Mouse (Mus musculus): ENCODE data around the gene Lyrm4. TPM values are rescaled to one million over a fixed set of nuclear protein-coding genes. Genes with fewer than 3 reads are reported as not detected.
A peak's percentile ranks its signal among the peaks of the same experiment; 100 is the strongest.
"Not testable (repeated sequence)": the region's sequence is repeated elsewhere in the genome, so short reads cannot be mapped to it uniquely, and the experiment has no call there.

Gene Lyrm4
- polyA plus RNA-seq, 1 experiment from 2014 or later = 16.9 TPM

- WGBS = 53% methylated on average over 2 of the region's 2 CpGs
- H3K36me3 ChIP-seq (ENCODE audit: control insufficient read depth, insufficient read depth) = no peaks in the 10 kb centered on the region
- no peak overlapping the region for H3K9ac ChIP-seq (ENCODE audit: low read depth, low read length)
Measured at GRCm38 (mm10) chr13:36009981-36010380, 107.3 kb downstream of the Lyrm4 start.

GRCm38 (mm10) chr13:36000798-36001197 is 116.5 kb downstream of the Lyrm4 start:
- ATAC-seq = no peak
- no peaks in the 10 kb centered on the region for H3K36me3 ChIP-seq (ENCODE audit: control insufficient read depth, insufficient read depth)
- no peak overlapping the region for H3K4me2 ChIP-seq (replicated peaks; ENCODE audit: low read depth)
- no peak overlapping the region for H3K4me3 ChIP-seq (ENCODE audit: low read depth, low read length)
- TF ChIP-seq CTCF (IDR thresholded peaks at IDR 0.05; ENCODE audit: low read depth) = no peak
- no peaks in the 10 kb centered on the region for H3K27me3 ChIP-seq (replicated peaks; ENCODE audit: control insufficient read depth, insufficient read depth, low read length)
- no peak overlapping the region for H3K9ac ChIP-seq (ENCODE audit: low read depth, low read length)
- H3K9me3 ChIP-seq (ENCODE audit: control insufficient read depth) = no peaks in the 10 kb centered on the region
- no peaks in the 10 kb centered on the region for H3K4me1 ChIP-seq (replicated peaks; ENCODE audit: control insufficient read depth, insufficient read depth, low read length)
- no peak overlapping the region for H3K27ac ChIP-seq (ENCODE audit: low read depth, low read length)
- WGBS = 55% methylated on average over 1 of the region's 1 CpGs

More at GRCm38 (mm10) chr13:36009981-36010380, 107.3 kb downstream of the Lyrm4 start:
- H3K9me3 ChIP-seq (ENCODE audit: control insufficient read depth) = no peaks in the 10 kb centered on the region
- H3K4me1 ChIP-seq (replicated peaks; ENCODE audit: control insufficient read depth, insufficient read depth, low read length) = no peaks in the 10 kb centered on the region
- H3K27ac ChIP-seq (ENCODE audit: low read depth, low read length) = no peak overlapping the region
- no peak for TF ChIP-seq CTCF (IDR thresholded peaks at IDR 0.05; ENCODE audit: low read depth)
- ATAC-seq = no peak
- no peaks in the 10 kb centered on the region for H3K27me3 ChIP-seq (replicated peaks; ENCODE audit: control insufficient read depth, insufficient read depth, low read length)
- no peak overlapping the region for H3K4me2 ChIP-seq (replicated peaks; ENCODE audit: low read depth)
- no peak overlapping the region for H3K4me3 ChIP-seq (ENCODE audit: low read depth, low read length)

GRCm38 (mm10) chr13:35997606-35998005 is 119.7 kb downstream of the Lyrm4 start:
- H3K4me3 ChIP-seq (ENCODE audit: low read depth, low read length) = no peak overlapping the region
- H3K9me3 ChIP-seq (ENCODE audit: control insufficient read depth) = no peaks in the 10 kb centered on the region
- H3K4me2 ChIP-seq (replicated peaks; ENCODE audit: low read depth) = no peak overlapping the region
- no peak overlapping the region for H3K27ac ChIP-seq (ENCODE audit: low read depth, low read length)
- no peaks in the 10 kb centered on the region for H3K36me3 ChIP-seq (ENCODE audit: control insufficient read depth, insufficient read depth)
- TF ChIP-seq CTCF (IDR thresholded peaks at IDR 0.05; ENCODE audit: low read depth) = no peak
- WGBS = 90% methylated on average over 4 of the region's 4 CpGs
- no peak overlapping the region for H3K9ac ChIP-seq (ENCODE audit: low read depth, low read length)
- no peaks in the 10 kb centered on the region for H3K4me1 ChIP-seq (replicated peaks; ENCODE audit: control insufficient read depth, insufficient read depth, low read length)
- no peaks in the 10 kb centered on the region for H3K27me3 ChIP-seq (replicated peaks; ENCODE audit: control insufficient read depth, insufficient read depth, low read length)
- ATAC-seq = no peak

GRCm38 (mm10) chr13:35995696-35996426 is 121.5 kb downstream of the Lyrm4 start:
- no peak for TF ChIP-seq CTCF (IDR thresholded peaks at IDR 0.05; ENCODE audit: low read depth)
- H3K4me2 ChIP-seq (replicated peaks; ENCODE audit: low read depth) = no peak overlapping the region
- H3K27ac ChIP-seq (ENCODE audit: low read depth, low read length) = no peak overlapping the region
- ATAC-seq = no peak
- WGBS = 75% methylated on average over 2 of the region's 2 CpGs
- H3K36me3 ChIP-seq (ENCODE audit: control insufficient read depth, insufficient read depth) = no peaks in the 10 kb centered on the region
- H3K4me1 ChIP-seq (replicated peaks; ENCODE audit: control insufficient read depth, insufficient read depth, low read length) = no peaks in the 10 kb centered on the region
- no peaks in the 10 kb centered on the region for H3K27me3 ChIP-seq (replicated peaks; ENCODE audit: control insufficient read depth, insufficient read depth, low read length)
- no peak overlapping the region for H3K9ac ChIP-seq (ENCODE audit: low read depth, low read length)
- no peak overlapping the region for H3K4me3 ChIP-seq (ENCODE audit: low read depth, low read length)
- H3K9me3 ChIP-seq (ENCODE audit: control insufficient read depth) = no peaks in the 10 kb centered on the region

GRCm38 (mm10) chr13:35995231-35995630 is 122.1 kb downstream of the Lyrm4 start:
- Histone ChIP-seq H3K9ac (ENCODE audit: low read depth, low read length) (no peak overlapping the region), H3K4me3 (ENCODE audit: low read depth, low read length) (no peak overlapping the region), H3K36me3 (ENCODE audit: control insufficient read depth, insufficient read depth) (no peaks in the 10 kb centered on the region), H3K27me3 (replicated peaks; ENCODE audit: control insufficient read depth, insufficient read depth, low read length) (no peaks in the 10 kb centered on the region), H3K9me3 (ENCODE audit: control insufficient read depth) (no peaks in the 10 kb centered on the region), H3K4me1 (replicated peaks; ENCODE audit: control insufficient read depth, insufficient read depth, low read length) (no peaks in the 10 kb centered on the region), H3K4me2 (replicated peaks; ENCODE audit: low read depth) (no peak overlapping the region), H3K27ac (ENCODE audit: low read depth, low read length) (no peak overlapping the region)
- ATAC-seq = no peak
- TF ChIP-seq CTCF (IDR thresholded peaks at IDR 0.05; ENCODE audit: low read depth) = no peak
- WGBS = 77% methylated on average over 3 of the region's 3 CpGs

GRCm38 (mm10) chr13:35994067-35994466 is 123.3 kb downstream of the Lyrm4 start:
- Histone ChIP-seq H3K4me2 (replicated peaks; ENCODE audit: low read depth) (no peak overlapping the region), H3K27ac (ENCODE audit: low read depth, low read length) (no peak overlapping the region), H3K9ac (ENCODE audit: low read depth, low read length) (no peak overlapping the region), H3K36me3 (ENCODE audit: control insufficient read depth, insufficient read depth) (no peaks in the 10 kb centered on the region), H3K4me1 (replicated peaks; ENCODE audit: control insufficient read depth, insufficient read depth, low read length) (no peaks in the 10 kb centered on the region), H3K27me3 (replicated peaks; ENCODE audit: control insufficient read depth, insufficient read depth, low read length) (no peaks in the 10 kb centered on the region), H3K4me3 (ENCODE audit: low read depth, low read length) (no peak overlapping the region), H3K9me3 (ENCODE audit: control insufficient read depth) (no peaks in the 10 kb centered on the region)
- TF ChIP-seq CTCF (IDR thresholded peaks at IDR 0.05; ENCODE audit: low read depth) = no peak
- WGBS = 53% methylated on average over 8 of the region's 8 CpGs
- ATAC-seq = peak; percentile 47

- H3K27me3 ChIP-seq (replicated peaks; ENCODE audit: control insufficient read depth, insufficient read depth, low read length); H3K27ac ChIP-seq (ENCODE audit: low read depth, low read length); H3K9me3 ChIP-seq (ENCODE audit: control insufficient read depth); H3K36me3 ChIP-seq (ENCODE audit: control insufficient read depth, insufficient read depth); ATAC-seq; H3K4me1 ChIP-seq (replicated peaks; ENCODE audit: control insufficient read depth, insufficient read depth, low read length); H3K4me2 ChIP-seq (replicated peaks; ENCODE audit: low read depth); H3K4me3 ChIP-seq (ENCODE audit: low read depth, low read length); H3K9ac ChIP-seq (ENCODE audit: low read depth, low read length): not testable (repeated sequence)
- 98% methylated on average over 15 of the region's 21 CpGs for WGBS
Measured at GRCm38 (mm10) chr13:35991185-35991584, 126.1 kb downstream of the Lyrm4 start.
